Mouse (Mus musculus) adrenal gland, postnatal 14 days (tissue): ENCODE data around the gene Ppp1r16b. TPM values are rescaled to one million over a fixed set of nuclear protein-coding genes. Genes with fewer than 3 reads are reported as not detected.
"Not testable (repeated sequence)": the region's sequence is repeated elsewhere in the genome, so short reads cannot be mapped to it uniquely, and the experiment has no call there.

Experiments used
- DNase-seq: peaks from one replicate; pipeline ENCODE4 v3.0.0; 2021; ENCODE audit warnings: mixed read lengths
- total RNA-seq: library from RNA; stranded (reverse); gene quantifications from 2 replicates; pipeline ENCODE4 v1.2.3, GENCODE M21; 2021

Ppp1r16b gene
- total RNA-seq, 1 experiment from 2014 or later = 11.5 TPM

DNA sequence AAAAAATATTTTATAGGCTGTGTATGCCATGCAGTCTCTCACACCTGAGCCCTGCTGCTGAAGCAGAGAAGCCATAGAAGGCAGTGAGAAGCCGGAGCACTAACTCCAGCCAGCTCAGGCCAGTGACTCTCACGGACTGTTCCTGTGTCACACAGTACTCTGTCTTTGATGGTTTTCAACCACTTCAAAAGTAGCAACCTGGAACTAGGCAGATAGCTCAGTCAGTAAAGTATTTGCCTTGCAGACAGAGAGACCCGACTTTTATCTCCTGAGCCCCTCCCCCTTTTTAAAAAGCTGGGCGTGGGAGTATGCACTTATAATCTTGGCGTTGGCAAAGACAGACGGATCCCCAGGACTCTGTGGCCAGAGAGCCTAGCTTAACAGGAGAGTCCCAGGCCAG, 58.6 kb downstream of the Ppp1r16b start:
- DNase-seq = no peak

DNA sequence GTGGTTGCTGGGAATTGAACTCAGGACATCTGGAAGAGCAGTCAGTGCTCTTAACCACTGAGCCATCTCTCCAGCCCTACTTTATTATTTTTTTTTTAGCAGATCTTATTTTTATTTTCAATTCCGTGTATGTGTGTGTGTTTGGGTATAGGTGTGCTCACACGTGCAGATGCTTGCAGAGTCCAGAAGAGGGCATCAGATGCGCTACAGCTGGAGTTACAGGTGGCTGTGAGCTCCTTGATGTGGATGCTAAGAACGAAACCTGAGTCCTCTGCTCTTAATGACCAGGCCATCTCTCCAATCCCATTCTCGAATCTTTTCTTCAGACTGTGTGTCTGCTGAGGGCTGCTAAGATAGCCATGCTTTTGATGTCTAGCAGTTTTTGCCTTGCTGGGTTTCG, 61.1 kb downstream of the Ppp1r16b start:
- no peak for DNase-seq

DNA sequence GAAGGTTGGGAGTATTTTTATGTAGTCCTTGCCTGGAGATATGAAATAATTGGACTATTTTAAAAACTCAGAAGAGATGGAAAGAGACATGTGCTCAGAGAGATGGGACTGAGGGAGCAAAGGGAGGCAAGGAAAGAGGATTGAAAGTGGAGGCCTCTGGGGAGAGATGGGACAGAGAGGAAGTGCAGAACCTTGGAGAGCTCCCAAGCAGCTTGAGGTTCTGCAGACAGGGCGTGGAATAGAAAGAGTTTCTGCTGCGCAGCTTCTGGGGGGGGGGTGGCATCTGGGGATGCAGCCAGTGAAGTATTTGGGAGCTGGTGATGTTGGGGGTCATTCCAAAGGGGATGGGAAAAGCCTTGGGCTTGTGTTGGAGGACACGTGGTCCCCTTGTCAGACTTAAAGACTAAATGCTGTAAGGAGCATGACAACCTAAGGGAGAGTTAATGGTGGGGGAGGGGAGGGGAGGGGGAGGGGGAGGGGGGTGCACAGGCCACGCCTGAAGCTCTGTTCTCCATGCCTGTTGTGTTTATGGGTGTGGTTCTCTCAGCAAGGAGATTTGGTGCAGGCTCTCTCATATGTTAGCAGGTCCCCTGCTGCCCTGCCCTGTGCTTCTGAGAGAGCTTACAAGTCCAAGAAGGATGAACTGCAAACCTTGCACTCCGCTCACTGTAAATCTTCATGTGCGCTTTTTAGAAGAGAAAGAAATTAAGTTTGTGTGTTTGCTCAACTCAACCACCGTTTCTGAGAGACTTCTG, 63.0 kb downstream of the Ppp1r16b start:
- peak; percentile 46 for DNase-seq

DNA sequence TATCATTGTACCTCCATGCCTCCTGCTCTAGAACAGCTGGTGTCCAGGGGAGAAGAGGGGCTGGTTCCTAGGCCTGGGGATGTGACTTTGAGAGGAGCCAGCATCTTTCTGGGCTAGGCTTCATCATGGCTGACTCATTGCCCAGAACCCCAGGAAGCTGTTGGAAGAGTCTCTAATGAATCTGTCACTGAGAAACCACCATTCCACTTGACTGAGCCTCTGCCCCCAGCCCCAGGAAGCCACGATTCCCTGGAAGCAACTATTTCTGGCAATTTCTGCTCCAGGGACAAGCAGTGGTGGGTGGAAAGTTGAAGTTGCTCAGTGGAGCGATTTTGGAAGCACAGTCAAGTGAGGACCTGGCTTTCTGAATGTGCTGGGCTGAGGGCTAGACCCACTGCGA, 65.7 kb downstream of the Ppp1r16b start:
- no peak for DNase-seq

DNA sequence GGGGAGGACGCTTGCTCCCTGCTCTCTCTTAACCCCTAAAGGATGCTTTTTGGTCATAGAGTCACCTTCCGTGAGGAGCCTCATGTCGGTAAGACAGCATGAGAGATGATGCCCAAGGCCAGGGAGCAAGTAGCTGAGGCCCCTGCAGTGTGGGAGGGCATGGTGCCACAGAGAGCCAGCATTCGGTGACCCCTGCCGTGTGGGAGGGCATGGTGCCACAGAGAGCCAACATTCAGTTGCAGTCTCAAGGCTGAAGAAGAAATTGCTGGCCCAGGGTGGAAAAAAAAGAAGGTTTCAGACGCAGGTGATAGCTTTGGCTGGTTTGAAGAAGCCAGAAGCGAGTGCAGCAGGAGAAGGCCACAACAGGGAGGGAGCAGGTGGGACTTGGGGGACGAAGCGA, 67.3 kb downstream of the Ppp1r16b start:
- no peak for DNase-seq

DNA sequence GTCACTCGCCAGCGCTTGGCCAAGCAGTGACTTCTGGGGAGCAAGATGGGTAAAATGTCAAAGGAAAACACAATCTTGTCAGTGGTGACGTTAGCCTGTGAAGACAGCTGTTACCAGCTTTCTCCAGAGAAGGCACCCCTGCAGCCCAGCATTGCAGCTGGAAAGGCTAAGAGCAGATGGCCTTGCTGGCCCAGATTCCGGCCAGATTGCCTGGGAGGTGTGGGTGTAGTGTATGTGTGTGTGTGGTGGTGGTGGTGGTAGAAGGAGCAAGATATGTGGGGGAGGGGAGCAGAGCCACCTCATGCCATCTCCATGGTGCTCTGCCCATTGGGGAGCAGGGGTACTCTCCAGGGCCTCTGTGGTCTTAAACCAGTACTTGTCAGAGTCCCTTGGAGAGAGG, 67.9 kb downstream of the Ppp1r16b start:
- DNase-seq = no peak

DNA sequence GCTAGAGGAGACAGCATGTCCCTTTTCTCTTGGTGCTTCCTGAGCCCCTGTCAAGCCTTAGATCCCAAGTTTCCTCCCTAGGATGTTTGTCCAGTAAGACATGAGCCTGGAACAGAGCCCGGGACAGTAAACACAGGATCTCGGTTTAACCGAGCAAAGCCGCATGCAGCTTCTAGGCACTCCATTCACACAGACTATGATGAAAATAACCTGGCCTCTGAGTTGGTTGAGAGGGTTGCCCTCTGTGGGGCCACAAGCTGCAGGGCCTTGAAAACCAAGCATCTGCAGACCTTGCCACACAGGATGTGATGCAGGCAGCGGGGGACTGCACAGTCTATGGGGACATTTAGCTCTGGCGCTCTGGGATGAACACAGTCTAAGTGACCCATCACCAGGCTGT, 68.7 kb downstream of the Ppp1r16b start:
- peak; percentile 44 for DNase-seq

DNA sequence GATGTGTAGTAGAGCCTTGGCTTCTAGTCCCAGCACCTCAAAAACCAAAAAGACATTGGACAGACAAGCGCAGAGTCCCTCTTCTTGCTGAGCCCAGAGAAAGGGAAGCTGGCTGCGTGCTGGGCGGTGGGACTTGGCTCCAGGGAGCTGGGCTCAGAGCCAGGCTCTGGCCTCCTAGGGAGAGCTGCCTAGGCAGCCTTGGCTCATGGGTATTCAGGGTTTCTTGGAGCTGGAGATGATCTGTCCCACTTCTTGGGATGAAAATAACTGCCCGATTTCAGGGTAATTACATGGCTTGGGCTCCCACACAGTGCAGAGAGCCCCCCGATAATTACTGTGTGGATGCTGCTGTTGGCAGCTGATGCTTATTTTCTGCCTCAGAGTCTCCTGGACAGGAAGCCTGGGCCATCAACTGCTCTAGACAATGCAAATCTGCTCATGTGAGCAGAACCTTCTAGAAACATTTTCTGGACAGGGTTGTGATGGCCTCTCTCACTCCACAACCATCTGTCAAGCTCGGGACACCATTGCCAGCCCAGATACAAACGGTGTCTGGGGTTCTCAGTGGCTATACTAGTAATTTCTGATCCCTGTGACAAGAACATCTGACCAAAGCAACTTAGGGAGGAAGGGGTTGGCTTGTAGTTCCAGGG, 69.4 kb downstream of the Ppp1r16b start:
- peak; percentile 54 for DNase-seq

DNA sequence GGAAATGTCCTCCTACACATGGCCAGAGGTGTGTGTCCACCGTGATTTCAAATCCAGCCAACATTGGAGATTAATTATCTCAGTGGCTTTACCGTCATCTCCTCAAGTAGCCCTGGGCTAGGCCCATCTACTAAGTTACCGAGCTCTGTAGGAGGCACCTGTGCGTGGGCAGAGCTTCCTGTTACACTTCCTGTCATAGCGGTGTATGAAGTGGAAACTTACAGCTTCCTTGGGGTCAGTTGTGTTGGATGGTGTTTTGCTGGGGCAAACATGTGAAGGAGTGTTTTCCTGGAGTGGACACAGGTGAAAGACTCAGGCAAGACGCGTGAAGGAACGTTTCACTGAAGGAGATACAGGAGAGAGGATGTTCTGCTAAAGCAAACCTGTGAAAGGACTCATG, 70.1 kb downstream of the Ppp1r16b start:
- DNase-seq = no peak

DNA sequence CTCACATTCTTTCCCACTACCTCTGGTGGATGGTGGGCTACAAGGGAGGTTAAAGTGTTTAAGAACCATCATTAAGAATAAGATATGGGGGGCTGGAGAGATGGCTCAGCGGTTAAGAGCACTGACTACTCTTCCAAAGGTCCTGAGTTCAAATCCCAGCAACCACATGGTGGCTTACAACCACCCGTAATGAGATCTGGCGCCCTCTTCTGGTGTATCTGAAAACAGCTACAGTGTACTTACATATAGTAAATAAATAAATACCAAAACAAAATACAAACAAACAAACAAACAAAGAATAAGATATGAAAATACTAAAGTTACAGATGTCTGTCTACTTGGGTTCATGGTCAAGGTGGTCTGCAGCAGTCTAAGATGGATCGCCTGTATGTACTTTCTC, 71.0 kb downstream of the Ppp1r16b start:
- DNase-seq = not testable (repeated sequence)

DNA sequence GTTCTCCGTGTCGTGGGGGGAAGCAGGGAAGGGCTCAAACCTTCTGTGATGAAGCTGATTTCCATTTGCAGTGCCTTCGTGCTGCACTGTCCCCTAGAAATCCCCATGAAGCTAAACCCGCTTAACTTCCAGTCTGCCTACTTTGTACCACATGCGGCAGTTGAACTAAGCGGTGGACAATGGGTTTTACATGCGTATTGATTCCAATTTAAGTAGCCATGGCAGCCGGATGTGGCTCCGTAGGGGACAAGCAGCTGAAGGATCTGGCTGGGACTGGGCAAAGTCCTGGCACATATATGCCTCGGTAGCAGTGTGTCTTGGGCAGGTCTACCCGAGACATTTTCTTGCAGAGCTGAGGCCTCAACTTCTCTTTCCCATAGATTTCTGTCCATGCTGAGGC, 73.4 kb downstream of the Ppp1r16b start:
- DNase-seq = no peak

DNA sequence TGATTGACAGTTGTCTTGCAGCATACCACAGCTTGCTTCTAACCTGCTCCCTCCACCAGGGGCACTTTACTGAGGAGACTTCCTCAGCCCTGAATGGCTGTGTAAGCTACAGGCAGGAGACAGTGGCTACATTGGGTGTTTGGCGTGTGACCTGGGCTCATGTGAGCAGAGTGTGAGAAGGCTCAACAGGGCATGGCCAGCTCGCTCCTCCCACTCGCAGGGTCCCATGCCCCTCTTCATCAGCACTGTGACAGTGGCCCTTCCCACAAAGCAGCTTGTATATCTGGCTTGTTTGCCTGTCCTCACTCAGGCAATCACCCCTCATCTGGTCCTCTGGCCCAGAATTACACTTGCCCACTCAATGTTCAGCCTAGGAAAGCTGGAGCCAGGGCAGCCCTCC, 73.9 kb downstream of the Ppp1r16b start:
- no peak for DNase-seq

DNA sequence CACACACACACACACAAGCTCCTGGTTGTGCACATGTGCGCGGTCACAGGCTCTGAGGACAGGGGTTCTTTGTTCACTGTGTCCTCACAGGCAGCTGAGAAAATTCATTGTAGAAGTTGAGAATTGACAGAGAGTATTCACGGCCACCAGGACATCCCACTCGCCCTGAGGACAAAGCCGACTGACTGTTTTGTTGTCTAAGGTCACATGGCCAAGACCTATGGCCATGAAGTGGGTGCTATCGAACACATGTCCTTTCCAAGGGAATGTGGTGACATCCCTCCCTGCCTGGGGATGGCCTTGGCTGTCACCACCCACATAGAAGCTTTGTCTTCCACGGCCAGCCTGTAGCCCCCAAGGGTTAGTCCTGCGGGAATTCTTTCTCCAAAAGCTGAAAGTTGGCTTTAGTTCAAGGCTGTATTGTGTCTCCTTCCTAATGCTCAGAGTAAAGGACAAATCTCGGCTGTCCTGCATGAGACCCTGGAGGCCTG, 75.9 kb downstream of the Ppp1r16b start:
- peak; percentile 71 for DNase-seq

DNA sequence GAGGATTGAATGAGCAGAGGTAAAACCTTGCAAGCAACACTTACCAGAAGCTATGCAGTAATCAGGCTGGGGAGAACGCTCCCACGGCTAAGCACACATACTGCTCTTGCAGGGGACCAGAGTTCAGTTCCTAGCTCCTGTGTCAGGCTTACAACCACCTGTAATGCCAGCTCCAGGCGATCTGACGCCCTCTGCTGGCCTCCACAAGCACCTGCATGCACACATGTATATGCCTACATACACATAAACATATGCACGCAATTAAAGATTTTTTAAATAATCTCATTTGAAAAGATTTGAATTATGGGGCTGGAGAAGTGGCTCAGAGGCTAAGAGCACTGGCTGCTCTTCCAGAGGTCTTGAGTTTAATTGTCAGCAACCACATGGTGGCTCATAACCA, 77.2 kb downstream of the Ppp1r16b start:
- no peak for DNase-seq

DNA sequence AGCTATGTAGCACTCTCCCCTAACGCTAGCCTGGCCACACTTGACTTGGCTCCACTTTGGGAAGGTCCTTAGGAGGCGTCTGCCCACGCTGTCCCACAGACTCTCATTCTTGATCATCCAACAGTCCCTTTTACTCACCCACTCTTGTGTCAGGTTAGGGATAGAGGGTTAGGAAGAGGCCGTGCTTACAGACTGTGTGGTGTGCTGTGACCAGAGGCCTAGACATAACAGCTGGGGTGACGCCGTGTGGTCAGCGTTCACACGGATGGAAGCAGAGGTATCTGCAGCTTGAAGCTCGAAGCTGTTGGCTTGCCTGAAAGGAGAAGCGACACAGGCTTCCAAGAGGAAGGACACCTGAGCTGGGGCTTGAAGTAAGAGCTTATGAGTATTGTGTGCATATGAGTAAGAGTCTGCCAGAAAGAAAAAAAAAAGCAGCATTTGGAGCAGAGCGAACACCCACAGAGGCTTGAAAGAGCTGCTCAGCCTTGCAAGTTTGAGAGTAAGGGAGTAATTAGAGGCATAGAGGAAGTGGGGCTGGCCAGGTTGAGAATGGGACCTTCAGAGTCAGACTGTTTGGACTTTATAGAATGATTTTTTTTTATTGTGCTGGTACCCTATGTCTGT, 78.4 kb downstream of the Ppp1r16b start:
- DNase-seq = no peak

DNA sequence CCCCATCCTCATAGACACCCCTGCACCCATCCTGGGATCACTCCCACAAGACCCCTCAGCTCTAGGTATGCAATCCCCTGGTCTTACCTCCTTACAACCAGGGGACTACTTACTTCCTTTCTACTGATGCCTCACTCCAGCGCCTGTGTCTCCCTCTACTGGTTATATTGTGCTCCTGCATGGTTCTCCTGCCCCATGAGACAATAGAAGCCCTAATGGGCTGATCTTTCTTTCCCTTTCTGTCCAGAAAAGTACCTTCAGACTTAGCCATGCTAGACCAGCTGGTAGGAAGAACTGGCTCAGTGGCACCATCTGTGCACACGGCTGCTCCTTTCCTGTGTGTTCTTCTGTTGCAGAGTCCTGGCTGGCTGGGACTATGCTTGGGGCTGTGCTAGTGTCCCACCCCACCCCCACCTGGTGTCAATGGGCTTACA, 79.9 kb downstream of the Ppp1r16b start:
- peak; percentile 58 for DNase-seq

DNA sequence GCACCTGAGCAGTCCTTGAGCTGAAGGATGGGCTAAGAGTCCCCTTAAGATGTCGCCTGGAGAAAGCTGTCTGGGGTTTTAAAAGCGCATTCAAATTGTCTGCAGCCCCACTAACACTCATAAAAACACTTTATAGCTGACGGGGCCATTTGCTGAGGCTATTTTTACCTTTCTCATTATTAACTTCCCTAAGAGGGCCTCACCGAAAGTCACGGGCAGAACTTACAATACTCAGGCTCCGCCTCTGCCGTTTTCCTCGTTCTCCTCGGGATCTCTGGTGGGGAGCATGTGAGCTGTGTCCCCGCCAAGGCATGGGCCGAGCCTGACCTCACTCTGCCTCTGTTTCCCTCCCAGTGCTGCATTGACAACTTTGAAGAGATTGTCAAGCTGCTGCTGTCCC, 81.0 kb downstream of the Ppp1r16b start:
- DNase-seq = no peak

DNA sequence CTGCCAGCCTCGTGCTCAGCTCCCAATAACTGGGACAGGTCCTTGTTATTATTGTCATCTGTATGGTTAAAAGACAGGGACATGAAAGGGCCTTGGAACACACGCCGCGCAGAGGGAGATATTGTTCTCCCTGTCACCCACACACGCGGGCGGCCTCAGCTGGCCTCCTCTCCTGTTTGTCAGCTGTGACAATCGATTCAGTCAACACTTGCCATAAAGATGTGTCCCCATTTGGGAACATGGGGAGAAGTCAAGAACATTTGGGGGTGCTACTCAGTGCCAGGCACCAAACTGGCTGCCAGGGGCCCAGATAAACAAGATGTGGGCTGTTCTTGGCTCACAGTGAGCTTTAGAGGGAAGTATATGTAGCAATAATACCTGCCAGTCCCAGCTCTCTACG, 84.2 kb downstream of the Ppp1r16b start:
- no peak for DNase-seq

DNA sequence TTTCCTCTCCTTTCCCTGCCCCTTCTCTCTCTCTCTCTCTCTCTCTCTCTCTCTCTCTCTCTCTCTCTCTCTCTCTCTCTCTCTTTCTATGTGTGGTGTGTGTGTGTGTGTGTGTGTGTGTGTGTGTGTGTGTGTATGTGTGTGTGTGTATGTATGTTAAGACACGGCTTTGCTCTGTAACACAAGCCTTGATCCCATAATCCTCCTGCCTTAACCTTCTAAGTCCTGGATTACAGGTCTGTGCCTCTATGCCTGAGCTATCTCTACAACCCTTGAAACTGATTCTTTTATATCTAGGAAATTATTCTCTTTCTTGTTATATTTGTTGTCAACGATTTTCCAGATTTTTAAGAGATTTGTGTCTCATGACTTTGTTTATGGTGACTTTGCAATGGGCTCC, 95.0 kb downstream of the Ppp1r16b start:
- no peak for DNase-seq

DNA sequence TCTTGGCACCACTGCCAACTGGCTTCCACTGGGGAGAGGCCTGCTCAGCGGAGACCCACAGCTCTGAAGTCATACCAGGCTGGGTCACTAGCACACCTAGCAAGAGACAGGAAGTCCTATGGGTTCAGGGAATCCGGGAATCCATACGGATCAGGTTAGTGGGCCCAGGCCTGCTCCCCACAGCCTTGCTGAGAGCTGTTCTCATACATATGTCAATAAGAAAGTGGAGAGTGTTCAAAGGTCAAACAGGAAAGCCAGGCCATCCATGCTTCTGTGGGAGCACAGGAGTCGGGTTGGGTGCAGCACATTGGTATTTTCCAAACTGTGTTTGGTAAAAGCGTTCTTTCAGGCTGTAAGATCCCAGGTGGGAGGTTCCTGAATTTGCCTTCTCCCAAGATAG, 97.1 kb downstream of the Ppp1r16b start:
- no peak for DNase-seq

DNA sequence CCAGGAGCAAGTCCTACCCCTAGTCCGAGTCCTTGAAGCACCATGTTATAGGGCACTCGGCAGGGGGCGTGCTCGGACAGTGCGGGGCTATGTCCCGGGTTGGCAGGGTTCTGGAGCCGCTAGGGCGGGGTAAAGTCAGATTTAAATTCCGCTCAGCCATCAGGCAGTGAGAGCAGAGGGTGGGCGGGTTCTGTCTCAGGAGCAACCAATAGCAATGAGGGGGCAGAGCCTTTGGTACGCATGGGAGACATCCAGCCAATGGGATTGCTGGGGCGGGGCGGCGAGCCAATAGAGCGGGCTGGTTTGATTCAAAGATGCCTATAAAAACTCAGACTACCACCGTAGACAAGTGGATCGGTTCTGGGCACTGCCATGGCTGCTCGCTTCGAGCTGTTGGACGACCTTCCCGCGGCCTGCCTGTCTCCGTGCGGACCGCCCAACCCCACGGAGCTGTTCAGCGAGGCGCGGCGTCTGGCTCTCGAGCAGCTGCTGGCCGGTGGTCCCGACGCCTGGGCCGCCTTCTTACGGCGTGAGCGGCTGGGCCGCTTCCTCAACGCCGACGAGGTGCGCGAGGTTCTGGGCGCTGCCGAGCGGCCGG, 102.6 kb downstream of the Ppp1r16b start, which contains the start of gene Fam83d:
TSS of gene Fam83d (plus strand) at position 352 of the 598 bp plus-strand sequence.
- peak; percentile 98 for DNase-seq

DNA sequence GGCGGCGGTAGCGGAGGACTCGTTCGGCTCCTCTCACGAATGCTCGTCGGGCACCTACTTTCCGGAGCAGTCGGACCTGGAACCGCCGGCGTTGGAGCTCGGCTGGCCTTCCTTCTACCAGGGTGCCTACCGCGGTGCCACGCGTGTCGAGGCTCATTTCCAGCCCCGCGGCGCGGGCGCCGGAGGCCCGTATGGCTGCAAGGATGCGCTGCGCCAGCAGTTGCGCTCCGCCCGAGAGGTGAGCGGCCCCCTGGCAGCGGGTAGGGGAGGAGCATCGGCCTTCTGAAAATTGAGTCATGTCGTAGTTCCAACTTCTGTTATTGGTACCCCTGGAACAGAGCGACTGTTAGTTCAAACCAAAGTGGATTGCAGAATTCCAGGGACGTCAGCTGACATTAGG, 103.2 kb downstream of the Ppp1r16b start:
- peak; percentile 56 for DNase-seq

DNA sequence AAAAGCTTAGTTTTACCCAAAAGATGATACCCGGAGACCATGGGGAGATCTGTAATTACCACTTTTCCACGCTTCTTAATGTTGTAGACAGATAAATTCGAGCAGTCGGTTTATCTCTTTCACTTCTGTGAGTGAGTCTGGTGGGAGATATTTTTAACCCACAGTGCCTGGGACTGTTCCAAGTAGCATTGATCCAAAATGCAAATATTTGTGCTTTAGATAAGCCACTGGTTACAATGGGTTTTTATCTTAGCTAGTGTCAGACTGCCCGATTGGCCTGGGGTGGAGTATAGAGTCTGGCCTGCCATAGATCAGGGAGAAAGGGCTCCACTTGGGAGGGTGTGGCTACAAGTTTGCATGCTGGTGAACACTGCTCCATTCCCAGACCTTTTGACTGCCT, 103.6 kb downstream of the Ppp1r16b start:
- DNase-seq = no peak
